Mouse (Mus musculus): Measurements from ENCODE around the gene Thbs4.

The Thbs4 gene

DNA sequence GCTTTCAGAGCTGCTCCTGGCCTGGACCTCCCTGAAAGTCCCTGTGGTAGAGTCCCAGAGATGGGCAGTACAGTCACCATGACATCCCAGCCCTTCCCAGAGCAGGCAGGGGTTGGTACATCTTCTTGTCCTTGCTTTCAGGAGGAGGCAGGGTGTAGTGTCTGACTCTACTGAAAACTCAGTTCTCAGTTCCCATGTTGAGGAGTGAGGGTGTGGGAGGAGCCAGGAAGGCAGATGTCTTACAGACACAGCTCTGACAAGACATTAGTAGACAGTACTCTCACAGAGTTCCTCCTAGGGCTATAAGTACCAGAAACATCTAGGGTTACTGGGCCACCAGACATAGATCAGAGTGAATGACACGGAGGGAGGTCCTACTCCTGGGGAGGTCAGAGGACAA, 32.3 kb downstream of the Thbs4 start:
- no peak for DNase-seq (ENCODE audit: low read depth, low spot score)

DNA sequence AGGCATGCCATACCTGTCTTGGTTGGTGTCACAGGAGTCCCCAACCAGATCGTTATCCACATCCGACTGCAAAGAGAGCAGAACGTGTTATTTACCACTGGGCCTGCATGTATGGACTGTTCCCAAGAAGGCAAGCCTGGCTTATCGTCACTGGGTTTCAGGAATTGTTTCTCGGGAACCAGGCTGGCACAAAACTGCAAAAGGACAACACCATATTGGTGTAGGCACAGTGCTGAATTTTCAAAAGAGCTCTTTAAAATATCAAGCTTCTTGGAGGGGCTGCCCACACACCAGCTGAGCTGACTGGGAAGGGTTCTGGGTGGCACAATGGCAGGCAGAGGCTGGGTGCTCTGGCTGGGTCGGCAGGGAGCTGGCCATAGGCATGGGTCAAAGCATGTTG, 34.1 kb downstream of the Thbs4 start:
- DNase-seq (ENCODE audit: low read depth, low spot score) = no peak

GRCm38 (mm10) chr13:92759096-92759495, 35.5 kb downstream of the Thbs4 start:
- no peak for DNase-seq (ENCODE audit: low read depth, low spot score)

DNA sequence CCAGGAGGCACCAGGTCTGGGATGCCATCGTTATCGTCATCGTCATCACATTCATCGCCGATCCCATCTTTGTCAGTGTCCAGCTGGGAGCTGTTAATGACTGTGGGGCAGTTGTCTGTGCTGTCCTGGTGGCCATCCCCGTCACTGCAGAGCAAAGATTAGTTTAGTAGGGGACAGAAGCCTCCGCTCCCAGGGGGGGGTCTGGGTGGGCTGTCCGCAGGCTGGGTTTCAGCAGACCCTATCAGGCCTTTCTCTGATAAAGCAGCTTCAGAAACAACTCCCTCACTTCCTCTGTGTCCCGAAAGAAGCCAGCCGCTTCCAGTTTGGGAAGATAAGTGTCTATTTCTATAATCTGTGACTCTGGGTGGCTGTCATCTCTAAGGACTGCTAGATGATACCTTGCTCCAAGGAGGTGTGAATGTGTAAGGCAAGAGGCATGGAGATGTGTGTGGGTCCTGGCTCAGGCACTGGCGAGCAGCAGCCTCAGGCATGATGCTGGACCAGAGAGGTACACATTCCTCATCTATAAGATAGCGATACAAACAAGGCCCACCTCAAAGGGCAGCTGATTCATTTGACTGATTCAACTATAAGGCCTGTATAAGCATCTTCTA, 36.5 kb downstream of the Thbs4 start:
- DNase-seq (ENCODE audit: low read depth, low spot score) = no peak

DNA sequence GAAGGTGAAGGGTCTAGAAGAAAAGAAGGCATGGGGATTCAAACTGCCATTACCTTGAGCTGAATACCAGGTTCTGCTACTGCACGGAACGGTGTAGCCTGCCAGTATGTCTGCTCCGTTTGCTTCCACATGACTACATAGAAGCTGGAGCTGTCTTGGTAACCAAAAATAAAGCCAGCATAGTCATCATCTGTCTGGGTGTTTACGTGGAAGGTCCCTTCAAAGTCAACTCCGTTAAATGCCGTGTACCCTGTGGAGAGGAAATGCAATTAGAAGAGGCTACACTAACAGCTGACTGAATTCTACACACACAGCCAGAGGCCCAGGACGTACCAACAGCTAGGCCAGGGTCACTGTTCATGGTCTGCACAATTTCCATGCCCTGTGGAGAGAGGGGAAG, 39.6 kb downstream of the Thbs4 start:
- DNase-seq (ENCODE audit: low read depth, low spot score) = no peak

GRCm38 (mm10) chr13:92753676-92754075, 40.9 kb downstream of the Thbs4 start:
- no peak for DNase-seq (ENCODE audit: low read depth, low spot score)

DNA sequence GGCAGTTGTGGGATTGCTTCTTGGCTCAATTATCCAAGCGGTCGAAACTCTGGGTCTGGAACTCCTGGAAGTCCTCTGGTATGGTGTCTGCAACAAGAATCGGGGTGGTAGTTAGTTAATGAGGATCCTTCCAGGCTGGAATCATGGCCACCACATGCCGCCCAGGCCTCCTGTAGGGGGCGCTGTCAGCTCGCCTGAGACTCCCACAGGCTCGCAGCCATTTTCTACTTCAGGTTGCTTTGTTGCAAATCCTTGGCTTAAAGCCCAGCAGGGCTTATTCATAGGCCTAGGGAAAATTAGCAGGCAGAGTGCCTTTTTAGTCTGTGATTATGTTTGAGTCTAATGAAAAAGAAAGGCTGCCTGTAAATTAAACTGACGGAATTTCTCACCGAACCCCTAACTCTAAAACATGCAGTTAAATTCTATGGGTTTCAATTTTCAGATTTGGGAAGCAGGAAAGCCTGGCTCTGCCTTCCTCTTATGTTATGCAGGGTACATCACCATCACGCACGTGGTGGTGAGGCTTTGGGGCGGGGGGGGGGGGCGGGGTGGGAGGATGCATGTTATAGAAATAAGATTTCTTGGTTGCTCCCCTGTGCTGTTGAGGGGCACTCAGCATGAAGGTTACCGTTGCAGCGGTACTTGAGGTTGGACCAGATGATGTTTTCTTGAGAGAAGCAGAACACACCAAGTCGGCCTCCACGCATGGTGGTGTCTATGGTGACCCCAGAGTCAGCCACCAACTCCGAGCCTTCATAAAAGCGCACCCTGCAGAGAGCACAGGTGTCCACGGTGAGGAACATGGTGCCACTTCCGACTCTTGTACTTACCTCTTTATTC, 42.7 kb downstream of the Thbs4 start:
- peak; percentile 92 for DNase-seq (ENCODE audit: low read depth, low spot score)

DNA sequence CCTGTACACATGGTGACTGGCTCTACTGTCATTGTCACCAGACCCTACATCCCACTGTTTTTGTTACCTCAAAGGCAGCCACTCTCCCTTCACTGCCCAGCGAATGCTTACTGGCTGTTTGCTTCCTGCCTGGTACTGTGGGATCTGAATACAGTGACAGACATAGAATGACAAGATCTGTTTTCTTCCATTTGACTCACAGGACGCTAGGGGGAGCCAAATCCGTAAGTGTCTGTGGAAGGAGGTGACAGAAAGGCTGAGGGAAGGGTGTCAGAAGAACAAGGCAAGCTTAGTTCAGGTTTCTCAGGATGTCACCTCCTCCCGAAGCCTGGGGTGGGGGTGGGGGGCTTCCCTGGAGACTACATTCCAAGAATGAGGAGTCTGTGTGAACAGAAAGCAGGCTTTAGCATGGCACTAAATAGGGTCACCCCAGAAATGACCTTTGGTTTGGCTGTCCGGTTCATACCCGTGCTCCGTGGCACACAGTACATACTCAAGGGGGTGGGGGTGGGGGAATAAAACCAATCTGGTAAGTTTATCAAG, 43.6 kb downstream of the Thbs4 start:
- peak; percentile 86 for DNase-seq (ENCODE audit: low read depth, low spot score)

DNA sequence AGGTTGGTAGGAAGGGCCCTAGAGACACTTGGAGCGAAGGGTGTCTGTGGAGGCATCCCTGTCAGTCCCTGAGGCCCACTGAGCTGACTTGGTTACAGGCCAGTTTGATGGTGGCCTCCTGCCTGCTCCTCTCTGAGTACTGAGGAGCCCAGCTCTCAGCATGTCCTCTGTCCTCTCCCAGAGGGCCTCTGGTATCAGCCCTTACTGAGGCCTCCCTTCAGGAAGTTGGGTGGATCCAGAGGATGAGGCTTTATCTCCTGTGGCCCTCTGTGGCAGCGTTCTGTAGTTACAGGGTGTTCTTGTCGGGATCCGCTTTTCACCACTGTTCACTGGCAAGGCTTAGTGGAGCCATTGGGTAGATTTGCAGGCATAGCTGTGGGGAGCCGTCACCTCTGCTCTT, 51.3 kb downstream of the Thbs4 start:
- DNase-seq (ENCODE audit: low read depth, low spot score) = no peak

GRCm38 (mm10) chr13:92742886-92743285, 51.7 kb downstream of the Thbs4 start:
- DNase-seq (ENCODE audit: low read depth, low spot score) = no peak

- DNase-seq (ENCODE audit: low read depth, low spot score) = peak; percentile 71
Measured at GRCm38 (mm10) chr13:92740671-92741270, 53.8 kb downstream of the Thbs4 start.

- peak; percentile 21 for DNase-seq (ENCODE audit: low read depth, low spot score)
Measured at GRCm38 (mm10) chr13:92739858-92740257, 54.8 kb downstream of the Thbs4 start.

- DNase-seq (ENCODE audit: low read depth, low spot score) = peak; percentile 28
Measured at GRCm38 (mm10) chr13:92738821-92739220, 55.8 kb downstream of the Thbs4 start.

GRCm38 (mm10) chr13:92736516-92737300, 57.9 kb downstream of the Thbs4 start:
- peak; percentile 40 for DNase-seq (ENCODE audit: low read depth, low spot score)

- DNase-seq (ENCODE audit: low read depth, low spot score) = no peak
Measured at GRCm38 (mm10) chr13:92735693-92736092, 58.9 kb downstream of the Thbs4 start.

- no peak for DNase-seq (ENCODE audit: low read depth, low spot score)
Measured at GRCm38 (mm10) chr13:92733741-92734140, 60.9 kb downstream of the Thbs4 start.

DNA sequence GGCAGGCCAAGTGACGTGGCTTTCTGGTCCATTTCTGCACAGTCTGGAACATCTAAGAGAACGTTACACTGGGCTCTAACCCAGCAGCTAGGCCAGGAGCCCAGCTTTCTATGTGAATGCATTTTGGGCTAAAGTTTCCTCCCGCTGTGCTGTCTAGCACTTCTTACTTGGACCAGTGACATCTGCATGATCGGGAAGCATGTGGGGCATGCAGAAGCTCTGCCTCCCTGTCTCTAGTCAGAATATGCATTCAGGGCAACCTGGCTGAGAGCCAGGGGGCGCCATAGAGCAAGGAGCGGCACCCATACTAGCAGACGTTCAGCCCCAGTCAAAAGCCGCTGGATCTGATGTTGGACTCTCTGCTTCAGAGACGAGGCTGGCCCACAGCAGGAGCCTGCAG, 61.4 kb downstream of the Thbs4 start:
- DNase-seq (ENCODE audit: low read depth, low spot score) = peak; percentile 14

GRCm38 (mm10) chr13:92732836-92733235, 61.8 kb downstream of the Thbs4 start:
- no peak for DNase-seq (ENCODE audit: low read depth, low spot score)

GRCm38 (mm10) chr13:92731811-92732210, 62.8 kb downstream of the Thbs4 start:
- no peak for DNase-seq (ENCODE audit: low read depth, low spot score)

DNA sequence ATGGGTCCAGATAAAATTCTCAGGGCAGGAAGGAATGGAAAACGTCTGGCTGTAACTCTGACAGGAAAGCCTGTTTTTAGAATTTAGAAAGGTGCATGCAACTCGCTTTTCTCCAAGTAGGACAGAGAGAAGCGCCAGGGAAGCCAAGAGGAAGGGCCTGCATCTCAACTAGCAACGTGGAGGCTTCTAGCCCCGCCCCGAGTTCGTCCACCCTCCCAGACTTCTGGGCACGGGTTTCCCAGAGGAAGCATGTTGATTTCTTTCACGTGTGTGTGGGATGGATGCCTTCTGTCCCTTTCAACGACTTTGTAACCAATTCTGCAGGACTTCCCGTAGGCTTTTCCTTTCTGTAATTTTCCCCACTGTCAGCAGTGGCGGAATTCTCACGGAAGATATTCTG, 64.8 kb downstream of the Thbs4 start:
- DNase-seq (ENCODE audit: low read depth, low spot score) = no peak

DNA sequence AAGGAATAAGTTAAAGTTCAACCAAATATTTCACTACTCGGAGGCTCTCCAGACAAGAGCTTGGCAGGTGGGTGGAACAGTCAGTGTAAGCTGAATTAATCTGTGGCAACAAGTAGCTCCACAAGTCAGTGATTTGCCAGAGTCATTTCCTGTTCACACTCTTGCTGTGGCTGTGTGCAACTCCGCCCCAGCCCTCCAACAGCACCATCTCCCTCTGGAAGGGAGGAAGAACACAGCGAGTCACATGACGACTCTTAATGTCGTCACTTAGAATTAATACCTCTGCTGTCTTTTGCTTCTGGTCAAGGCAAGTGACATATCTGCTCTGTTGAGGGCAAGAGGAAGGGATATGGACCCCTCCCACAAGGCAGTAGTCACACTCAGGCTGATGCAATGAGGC, 72.2 kb downstream of the Thbs4 start:
- DNase-seq (ENCODE audit: low read depth, low spot score) = no peak

DNA sequence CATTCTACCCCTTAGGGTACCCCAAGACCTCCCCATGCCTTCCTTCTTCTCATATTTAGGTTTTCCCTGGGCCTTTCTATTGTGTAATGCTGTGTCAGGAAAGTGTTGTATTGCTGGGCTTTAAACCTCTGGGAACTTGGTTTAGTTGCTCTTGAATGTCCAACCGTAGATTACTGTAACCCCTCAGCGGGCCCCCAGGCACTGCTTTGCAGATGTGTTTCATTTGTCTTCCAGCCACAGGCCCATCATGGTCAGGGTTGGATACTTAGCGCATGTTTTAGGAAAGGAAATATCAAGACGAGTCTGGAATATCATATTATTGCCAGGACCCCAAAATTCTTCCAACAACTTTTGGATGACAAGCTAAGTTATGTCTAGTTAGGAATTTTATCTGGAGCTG, 73.6 kb downstream of the Thbs4 start:
- no peak for DNase-seq (ENCODE audit: low read depth, low spot score)
